Mouse (Mus musculus) ES-Bruce4 (cell line): ENCODE data around the gene Tcf7l2.

Experiments
- CTCF ChIP-seq: IDR thresholded peaks from one replicate; pipeline ENCODE4 v1.8.1; 2011; ENCODE audit warnings: low read depth, low read length
- EP300 ChIP-seq: IDR thresholded peaks from 2 replicates; pipeline ENCODE4 v1.6.1; 2011; ENCODE audit warnings: low read depth, low read length; ENCODE audit not compliant: insufficient read depth
- POLR2A ChIP-seq: IDR thresholded peaks from one replicate; pipeline ENCODE4 v1.8.1; 2011; ENCODE audit warnings: low read length; ENCODE audit not compliant: insufficient read depth

- TF ChIP-seq CTCF (no peak), EP300 (no peak), POLR2A (no peak)
Observed at GRCm38 (mm10) chr19:55913585-55913984, 172.0 kb downstream of the Tcf7l2 start.
